Mouse (Mus musculus) cerebellum, adult (tissue): ENCODE measurements around the gene Kifc3.

Source experiments
- ATAC-seq: cut with Nextera tagmentation; 2 replicates; pipeline ENCODE4 v1.9.2; 2017; ENCODE audit warnings: mild to moderate bottlenecking, moderate library complexity, mixed read lengths; ENCODE audit not compliant: insufficient number of reproducible peaks, low FRiP score, low TSS enrichment

Kifc3 gene

DNA sequence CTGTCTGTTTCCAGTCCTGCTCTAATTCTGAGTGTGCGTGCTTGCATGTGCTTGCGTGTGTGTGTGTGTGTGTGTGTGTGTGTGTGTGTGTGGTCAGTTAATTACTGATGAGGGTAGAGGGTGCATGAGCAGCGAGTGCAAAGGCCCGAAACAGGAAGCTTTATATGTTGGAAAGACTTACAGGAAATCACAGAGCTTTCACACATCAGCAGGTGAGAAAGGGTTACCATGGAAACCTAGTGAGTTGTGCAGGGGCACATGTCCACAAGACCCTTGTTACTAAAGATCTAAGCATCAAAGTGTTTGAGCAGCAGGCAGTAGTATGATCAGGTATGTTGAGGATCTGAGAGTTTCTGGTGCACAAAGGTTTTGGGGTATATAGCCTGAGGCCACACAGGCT is 118.4 kb downstream of the Kifc3 start:
- ATAC-seq = no peak

GRCm38 (mm10) chr8:95081650-95082049 is 121.0 kb downstream of the Kifc3 start:
- no peak for ATAC-seq

- peak; percentile 90 for ATAC-seq
Measured at GRCm38 (mm10) chr8:95080381-95081341, 122.0 kb downstream of the Kifc3 start, which contains the start of gene Katnb1. Gene Katnb1 (plus strand): TSS chr8:95081186.

GRCm38 (mm10) chr8:95079305-95079704 is 123.3 kb downstream of the Kifc3 start:
- no peak for ATAC-seq

DNA sequence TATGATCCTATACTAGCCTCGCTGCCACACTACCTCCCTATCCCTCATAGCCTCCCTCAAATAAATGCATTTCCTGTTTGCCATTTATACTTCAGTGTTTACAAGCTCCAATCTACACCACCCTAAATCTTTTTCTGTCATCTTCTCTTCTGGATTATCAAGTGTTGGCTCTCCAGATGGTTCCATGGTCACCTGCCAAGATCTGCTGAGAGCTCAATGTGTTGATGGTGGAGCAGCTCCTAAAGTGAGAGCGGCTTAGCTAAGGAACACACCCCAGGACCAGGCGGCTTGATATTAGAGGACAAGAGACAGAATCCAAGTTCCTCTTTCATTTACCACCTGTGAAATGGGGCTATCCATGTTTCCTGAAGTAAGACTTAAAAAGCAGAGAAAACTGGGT is 124.6 kb downstream of the Kifc3 start:
- no peak for ATAC-seq

DNA sequence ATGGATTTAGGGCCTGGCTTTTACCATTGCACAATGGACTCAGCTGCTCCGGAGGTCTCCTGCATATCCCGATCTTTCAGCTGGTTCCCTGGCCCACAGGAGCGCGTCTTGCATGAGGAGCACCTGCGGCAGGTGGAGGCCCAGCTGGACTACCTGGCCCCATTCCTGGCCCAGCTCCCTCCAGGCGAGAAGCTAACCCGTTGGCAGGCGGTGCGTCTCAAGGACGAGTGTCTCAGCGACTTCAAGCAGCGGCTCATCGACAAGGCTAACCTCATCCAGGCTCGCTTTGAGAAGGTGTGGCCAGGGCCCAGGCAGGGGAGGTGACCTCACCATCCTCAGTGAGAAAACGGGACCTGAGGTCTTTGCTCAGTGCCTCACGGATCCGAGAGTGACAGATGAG is 126.5 kb downstream of the Kifc3 start:
- peak; percentile 3; the same call in 1 of the 2 replicates for ATAC-seq

GRCm38 (mm10) chr8:95075504-95075903 is 127.1 kb downstream of the Kifc3 start:
- ATAC-seq = no peak

DNA sequence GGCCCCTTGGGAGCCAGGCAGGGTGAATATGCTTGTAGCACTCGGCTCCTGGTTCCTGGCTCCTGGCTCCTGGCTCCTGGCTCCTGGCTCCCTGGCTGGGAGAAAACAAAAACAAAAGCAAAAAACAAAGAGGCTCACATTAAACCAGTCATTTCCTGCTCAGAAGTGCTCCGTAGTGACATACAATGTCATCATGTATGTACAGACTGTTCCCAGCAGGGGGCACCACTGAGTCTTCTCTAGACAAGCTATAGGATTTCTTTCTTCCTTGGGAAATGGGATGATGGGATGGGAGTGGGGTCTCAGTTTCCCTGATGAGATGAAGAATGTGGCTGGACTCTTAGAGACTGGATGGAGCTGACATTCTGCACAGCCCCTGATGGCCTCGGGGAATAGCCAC is 135.0 kb downstream of the Kifc3 start:
- ATAC-seq = no peak

DNA sequence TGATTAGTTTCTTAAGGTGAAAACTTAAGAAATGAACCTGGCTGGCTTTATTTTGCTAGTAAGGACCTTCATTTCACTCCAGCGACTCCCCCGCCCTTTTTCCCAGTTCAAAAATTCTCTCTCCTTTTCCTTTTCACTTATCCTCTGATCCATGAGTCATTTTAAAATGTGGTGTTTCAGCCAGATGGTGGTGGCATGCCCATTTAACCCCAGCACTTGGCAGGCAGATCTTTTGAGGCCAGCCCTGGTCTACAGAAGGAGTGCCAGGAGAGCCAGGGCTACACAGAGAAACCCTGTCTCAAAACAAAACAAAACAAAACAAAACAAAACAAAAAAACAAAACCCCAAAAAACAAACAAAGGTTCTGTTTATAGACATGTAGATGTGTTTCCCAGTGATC is 138.1 kb downstream of the Kifc3 start:
- ATAC-seq = peak; percentile 88

DNA sequence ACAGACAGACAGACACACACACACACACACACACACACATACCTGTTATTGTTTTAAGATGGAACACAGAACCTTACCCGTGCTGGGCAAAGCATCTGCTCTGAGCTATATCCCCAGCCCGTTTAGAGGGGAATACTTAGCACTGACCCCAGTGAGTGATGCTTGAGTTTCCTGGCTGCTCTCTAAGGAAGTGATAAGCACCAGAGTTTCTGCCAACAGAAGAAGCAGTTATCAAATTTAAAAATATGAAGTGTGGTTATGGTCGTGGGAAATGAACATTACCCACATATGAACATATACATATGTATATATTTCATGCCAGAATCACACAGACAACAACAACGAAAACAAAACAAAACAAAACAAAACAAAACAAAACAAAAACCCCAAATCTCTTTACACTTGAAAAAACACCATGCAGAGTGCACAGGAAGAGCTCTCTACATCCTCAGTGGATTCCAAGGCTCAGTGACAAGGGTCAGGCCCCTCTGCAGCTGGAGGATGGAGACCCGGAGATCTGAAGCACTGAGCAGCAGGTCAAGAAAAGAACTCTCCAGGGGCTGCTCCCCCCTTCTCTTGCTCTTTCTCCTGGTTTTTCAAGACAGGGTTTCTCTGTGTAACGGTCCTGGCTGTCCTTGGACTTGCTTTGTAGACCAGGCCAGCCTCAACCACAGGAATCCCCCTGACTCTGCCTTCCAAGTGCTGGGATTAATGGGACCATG is 142.6 kb downstream of the Kifc3 start:
- ATAC-seq = no peak

GRCm38 (mm10) chr8:95058661-95059060 is 144.0 kb downstream of the Kifc3 start:
- ATAC-seq = no peak

DNA sequence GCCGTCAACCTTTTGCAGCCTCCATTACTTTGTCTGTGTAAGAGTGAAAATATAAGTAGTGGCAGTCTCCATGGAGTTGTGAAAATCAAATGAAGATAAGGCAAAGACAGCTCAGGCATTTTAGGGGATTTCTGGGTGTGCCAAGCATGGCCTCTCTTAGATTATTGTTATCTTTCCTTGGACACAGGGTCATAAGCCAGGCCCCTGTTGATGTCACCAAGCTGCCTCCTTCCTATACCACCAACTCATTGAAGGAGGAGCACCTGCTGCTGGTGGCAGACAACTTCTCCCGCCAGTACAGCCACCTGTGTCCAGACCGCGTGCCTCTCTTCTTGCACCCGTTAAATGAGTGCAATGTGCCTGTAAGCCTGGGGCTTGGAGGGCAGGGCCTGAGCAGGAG is 146.2 kb downstream of the Kifc3 start:
- no peak for ATAC-seq

DNA sequence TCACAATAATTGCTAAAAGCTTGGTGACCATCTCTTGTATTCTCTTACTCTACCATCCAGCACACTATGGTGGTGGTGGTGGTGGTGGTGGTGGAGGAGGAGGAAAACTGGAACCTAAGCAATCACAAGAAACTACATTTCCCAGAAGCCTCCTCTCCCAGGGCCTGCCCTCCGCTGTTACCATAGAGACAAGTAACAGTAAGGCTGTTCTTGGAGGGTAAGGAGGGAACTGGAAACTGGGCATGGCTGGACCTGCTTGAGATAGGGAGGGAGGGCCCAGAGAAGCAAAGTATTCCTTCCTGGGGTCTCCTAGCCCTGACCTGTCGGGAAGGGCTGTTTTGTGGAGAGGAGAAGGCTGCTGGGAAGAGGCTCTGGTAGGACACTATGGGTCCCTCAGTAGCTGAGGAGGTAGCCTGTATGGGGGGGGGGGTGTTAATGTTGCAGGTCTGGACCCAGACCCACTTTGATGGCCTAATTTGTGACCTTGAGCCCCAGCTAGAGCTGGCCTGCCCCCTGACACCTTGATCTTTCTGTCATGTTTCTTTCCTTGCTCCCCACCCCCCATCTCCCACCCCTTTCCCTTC is 147.6 kb downstream of the Kifc3 start, which contains the start of gene Drc7:
TSS of gene Drc7 (plus strand) at position 177 of the 584 bp plus-strand sequence.
- 0 out of 2 replicates have a peak, but pooled peaks have one; percentile 26 for ATAC-seq

GRCm38 (mm10) chr8:95054438-95054837 is 148.2 kb downstream of the Kifc3 start:
- ATAC-seq = no peak
